Mouse (Mus musculus) hindbrain, embryonic 13.5 days (tissue): ENCODE measurements around the gene Myo1d. TPM values are rescaled to one million over a fixed set of nuclear protein-coding genes. Genes with fewer than 3 reads are reported as not detected.
A peak's percentile ranks its signal among the peaks of the same experiment; 100 is the strongest.

Experiments used
- ATAC-seq: fragments of 200-750 bp; cut with Nextera tagmentation; 2 replicates; pipeline ENCODE4 v1.8.0; 2017; ENCODE audit warnings: moderate TSS enrichment; ENCODE audit not compliant: low FRiP score
- H3K27ac ChIP-seq: fragments of 300-500 bp; sonication (generic); 2 replicates; pipeline ENCODE4 v1.5.1; 2015; ENCODE audit warnings: inconsistent platforms, mild to moderate bottlenecking, moderate library complexity
- H3K27me3 ChIP-seq: fragments of 300-500 bp; sonication (generic); 2 replicates; pipeline ENCODE4 v1.6.1; 2015; ENCODE audit warnings: mild to moderate bottlenecking, inconsistent platforms
- H3K36me3 ChIP-seq: fragments of 300-500 bp; sonication (generic); 2 replicates; pipeline ENCODE4 v1.6.1; 2015; ENCODE audit warnings: mild to moderate bottlenecking, inconsistent platforms
- H3K4me1 ChIP-seq: fragments of 300-500 bp; sonication (generic); replicated peaks from 2 replicates; pipeline ENCODE4 v1.6.1; 2015; ENCODE audit warnings: inconsistent platforms
- H3K4me2 ChIP-seq: fragments of 300-500 bp; sonication (generic); 2 replicates; pipeline ENCODE4 v1.6.1; 2015; ENCODE audit warnings: inconsistent platforms, mild to moderate bottlenecking, moderate library complexity
- H3K4me3 ChIP-seq: fragments of 300-500 bp; sonication (generic); 2 replicates; pipeline ENCODE4 v1.5.1; 2015; ENCODE audit warnings: mild to moderate bottlenecking, inconsistent platforms
- H3K9ac ChIP-seq: fragments of 300-500 bp; sonication (generic); 2 replicates; pipeline ENCODE4 v1.6.1; 2015; ENCODE audit warnings: mild to moderate bottlenecking, inconsistent platforms
- H3K9me3 ChIP-seq: fragments of 300-500 bp; sonication (generic); 2 replicates; pipeline ENCODE4 v1.6.1; 2016; ENCODE audit warnings: inconsistent platforms
- WGBS: fragments of 180-500 bp; shearing (Covaris S2); methylation state at CpG from one replicate; pipeline ENCODE4 v1.1.7; 2015; 5-methylcytosine and 5-hydroxymethylcytosine counted together
- polyA plus RNA-seq: library from polyadenylated mRNA; unstranded; fragments of >200 nt; fragmentation: Nextera tagmentation; extraction: Ambion mirVana; gene quantifications from 2 replicates; pipeline ENCODE4 v1.2.1, GENCODE M21; 2015

The Myo1d gene
- polyA plus RNA-seq, 1 experiment from 2014 or later: 2.2 TPM

DNA sequence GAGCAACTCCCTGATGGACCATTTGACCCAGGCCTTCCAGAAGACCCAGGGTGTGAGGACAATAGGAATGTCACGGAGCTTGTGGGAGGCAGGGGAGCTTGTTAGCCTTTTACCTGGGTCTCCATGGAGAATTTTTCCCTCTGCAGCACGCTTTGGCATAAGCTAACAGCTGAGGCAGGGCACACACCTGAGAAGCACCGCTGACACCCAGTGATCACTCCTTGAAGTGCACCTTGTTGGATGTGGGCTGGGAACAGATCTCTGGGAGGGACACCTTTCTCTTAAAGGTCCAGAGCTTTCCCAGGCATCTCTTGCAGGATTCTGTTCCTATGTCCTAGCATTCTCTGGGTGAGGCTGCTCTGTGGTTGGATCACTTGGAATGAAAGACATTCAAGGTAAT, 20.2 kb upstream of the Myo1d start:
- H3K4me3 ChIP-seq: no peak overlapping the region
- H3K9me3 ChIP-seq: no peaks in the 10 kb centered on the region
- no peak overlapping the region for H3K9ac ChIP-seq
- ATAC-seq: no peak
- 48% methylated on average over 3 of the region's 3 CpGs for WGBS
- H3K36me3 ChIP-seq: no peaks in the 10 kb centered on the region
- H3K27ac ChIP-seq: no peak overlapping the region
- no peak overlapping the region for H3K4me2 ChIP-seq
- H3K27me3 ChIP-seq: no peaks in the 10 kb centered on the region
- no peaks in the 10 kb centered on the region for H3K4me1 ChIP-seq

DNA sequence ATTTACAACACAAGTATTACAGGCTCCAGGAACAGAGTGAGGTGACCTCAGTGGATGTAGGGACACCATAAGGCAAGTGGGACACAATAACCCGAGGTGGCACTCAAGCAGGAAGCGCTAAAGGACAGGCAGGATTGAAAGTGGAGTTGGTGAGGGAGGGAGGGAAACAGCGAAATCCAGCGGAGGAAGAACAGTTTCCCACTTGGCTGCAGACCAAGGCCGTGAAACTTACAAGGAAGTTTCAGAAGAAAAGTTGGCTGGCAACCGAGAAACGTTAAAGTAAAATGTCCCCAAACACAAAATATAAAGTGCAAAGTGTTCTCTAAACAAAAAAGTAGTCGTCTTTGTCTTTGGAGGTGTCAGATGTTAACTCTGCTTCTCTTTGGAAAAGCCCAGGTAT, 15.6 kb upstream of the Myo1d start:
- no peak for ATAC-seq
- no peaks in the 10 kb centered on the region for H3K4me1 ChIP-seq
- no peak overlapping the region for H3K27ac ChIP-seq
- H3K4me2 ChIP-seq: no peak overlapping the region
- H3K36me3 ChIP-seq: no peaks in the 10 kb centered on the region
- no peak overlapping the region for H3K9ac ChIP-seq
- no peaks in the 10 kb centered on the region for H3K27me3 ChIP-seq
- WGBS: 85% methylated on average over 8 of the region's 8 CpGs
- no peak overlapping the region for H3K4me3 ChIP-seq
- no peaks in the 10 kb centered on the region for H3K9me3 ChIP-seq

DNA sequence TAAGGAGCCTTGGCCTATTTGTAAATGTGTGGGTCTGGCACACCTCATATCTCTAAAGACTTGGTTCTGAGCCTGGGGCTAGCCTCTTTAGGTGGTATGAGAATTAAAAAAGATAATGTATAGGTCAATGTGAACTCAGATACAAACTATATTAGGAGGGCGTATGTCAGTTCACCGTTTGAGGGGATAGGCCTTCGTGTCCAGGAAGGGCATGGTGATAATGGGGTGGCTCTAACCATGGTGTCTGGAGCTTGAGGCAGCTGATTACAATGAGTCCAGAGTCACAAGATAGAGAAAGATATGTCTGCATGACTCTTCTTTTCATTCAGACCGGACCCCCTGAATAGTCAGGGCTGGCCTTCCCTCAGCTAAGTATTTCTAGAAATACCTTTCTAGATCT, 14.5 kb upstream of the Myo1d start:
- Histone ChIP-seq H3K27ac (no peak overlapping the region), H3K9me3 (no peaks in the 10 kb centered on the region), H3K36me3 (no peaks in the 10 kb centered on the region), H3K4me1 (no peaks in the 10 kb centered on the region), H3K4me3 (no peak overlapping the region), H3K9ac (no peak overlapping the region), H3K4me2 (no peak overlapping the region), H3K27me3 (no peaks in the 10 kb centered on the region)
- ATAC-seq: no peak
- 88% methylated on average over 4 of the region's 4 CpGs for WGBS

DNA sequence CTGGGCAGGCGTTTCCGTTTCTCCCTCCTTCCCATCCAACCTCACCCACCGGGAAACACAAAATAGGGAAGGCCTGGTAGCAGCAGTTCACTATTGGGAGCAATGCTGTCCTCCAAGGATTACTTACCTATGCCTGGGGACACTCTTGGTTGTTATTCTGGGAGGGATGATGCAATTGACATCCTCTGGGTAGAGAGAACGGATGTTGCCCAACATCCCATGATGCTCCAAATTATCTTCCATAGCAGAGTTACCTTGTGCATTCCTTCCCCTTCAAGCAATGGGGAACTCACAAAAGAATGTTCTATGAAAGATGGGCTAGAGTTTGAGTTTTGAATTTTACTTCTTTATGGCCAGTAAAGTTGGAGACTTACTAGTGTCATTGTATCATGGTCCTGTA, 13.6 kb upstream of the Myo1d start:
- H3K9ac ChIP-seq: no peak overlapping the region
- no peaks in the 10 kb centered on the region for H3K36me3 ChIP-seq
- H3K4me2 ChIP-seq: no peak overlapping the region
- no peak overlapping the region for H3K27ac ChIP-seq
- H3K4me3 ChIP-seq: no peak overlapping the region
- H3K27me3 ChIP-seq: no peaks in the 10 kb centered on the region
- 78% methylated on average over 4 of the region's 4 CpGs for WGBS
- no peaks in the 10 kb centered on the region for H3K9me3 ChIP-seq
- no peak for ATAC-seq
- no peaks in the 10 kb centered on the region for H3K4me1 ChIP-seq

DNA sequence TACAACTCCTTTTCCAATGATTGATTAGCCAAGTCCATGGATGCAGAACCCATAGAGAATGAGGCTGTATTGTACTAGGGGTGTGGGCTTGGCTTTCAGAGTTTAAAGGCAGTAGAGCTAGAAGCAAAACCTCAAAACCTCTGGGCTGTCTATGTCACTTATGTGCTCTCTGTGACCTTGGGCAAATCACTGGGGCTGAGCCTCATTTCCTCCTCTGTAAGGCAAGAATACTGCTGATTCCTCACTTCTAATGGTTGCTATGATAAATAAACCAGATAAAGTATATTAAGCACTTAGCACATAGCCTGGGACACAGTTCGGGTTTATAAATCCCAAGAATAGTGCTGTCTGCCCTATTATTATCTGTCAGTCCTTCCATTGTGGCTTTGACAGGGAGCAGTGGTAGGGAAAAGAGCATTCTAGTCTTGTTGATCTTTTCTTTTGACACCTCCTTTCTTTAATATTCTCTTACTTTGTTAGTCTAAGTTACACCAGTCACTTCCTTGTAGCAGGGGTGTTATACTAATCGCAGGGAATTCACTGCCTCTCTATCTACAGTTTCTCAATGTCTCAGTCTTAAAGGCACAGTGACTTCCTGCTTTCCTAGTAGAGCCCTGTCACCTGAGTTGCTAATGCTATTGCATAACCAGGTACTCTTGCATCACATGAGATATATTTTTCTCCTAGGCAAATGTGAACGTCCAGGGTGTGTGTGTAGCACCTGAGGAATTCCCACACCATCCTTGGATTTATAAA, 12.0 kb upstream of the Myo1d start:
- no peak for ATAC-seq
- no peak overlapping the region for H3K27ac ChIP-seq
- 76% methylated on average over 3 of the region's 3 CpGs for whole genome bisulfite sequencing
- H3K36me3 ChIP-seq: no peaks in the 10 kb centered on the region
- no peak overlapping the region for H3K4me3 ChIP-seq
- no peaks in the 10 kb centered on the region for H3K27me3 ChIP-seq
- H3K9ac ChIP-seq: no peak overlapping the region
- no peaks in the 10 kb centered on the region for H3K4me1 ChIP-seq
- H3K4me2 ChIP-seq: no peak overlapping the region
- no peaks in the 10 kb centered on the region for H3K9me3 ChIP-seq

DNA sequence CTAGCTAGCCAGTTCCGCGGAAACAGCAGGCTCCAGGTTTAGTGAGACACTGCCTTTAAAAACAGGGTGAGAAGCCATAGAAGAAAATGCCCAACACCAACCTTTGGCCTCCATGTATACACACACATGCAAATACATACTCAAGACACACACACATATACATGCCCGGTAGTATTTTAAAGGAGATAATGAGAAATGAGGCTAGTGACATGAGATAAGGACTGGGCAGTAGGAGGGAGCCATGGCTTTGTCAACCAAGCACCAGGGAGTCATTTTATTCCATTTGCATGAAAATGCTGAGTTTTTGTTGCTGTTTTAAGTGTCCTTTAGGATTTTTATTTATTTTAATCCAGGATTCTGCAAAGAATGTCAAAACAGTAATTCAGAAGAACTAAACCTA, 10.6 kb upstream of the Myo1d start:
- ATAC-seq: no peak
- 52% methylated on average over 3 of the region's 3 CpGs for WGBS
- no peaks in the 10 kb centered on the region for H3K4me1 ChIP-seq
- H3K36me3 ChIP-seq: no peaks in the 10 kb centered on the region
- H3K9ac ChIP-seq: no peak overlapping the region
- H3K9me3 ChIP-seq: no peaks in the 10 kb centered on the region
- H3K4me3 ChIP-seq: no peak overlapping the region
- no peak overlapping the region for H3K4me2 ChIP-seq
- no peaks in the 10 kb centered on the region for H3K27me3 ChIP-seq
- H3K27ac ChIP-seq: no peak overlapping the region

DNA sequence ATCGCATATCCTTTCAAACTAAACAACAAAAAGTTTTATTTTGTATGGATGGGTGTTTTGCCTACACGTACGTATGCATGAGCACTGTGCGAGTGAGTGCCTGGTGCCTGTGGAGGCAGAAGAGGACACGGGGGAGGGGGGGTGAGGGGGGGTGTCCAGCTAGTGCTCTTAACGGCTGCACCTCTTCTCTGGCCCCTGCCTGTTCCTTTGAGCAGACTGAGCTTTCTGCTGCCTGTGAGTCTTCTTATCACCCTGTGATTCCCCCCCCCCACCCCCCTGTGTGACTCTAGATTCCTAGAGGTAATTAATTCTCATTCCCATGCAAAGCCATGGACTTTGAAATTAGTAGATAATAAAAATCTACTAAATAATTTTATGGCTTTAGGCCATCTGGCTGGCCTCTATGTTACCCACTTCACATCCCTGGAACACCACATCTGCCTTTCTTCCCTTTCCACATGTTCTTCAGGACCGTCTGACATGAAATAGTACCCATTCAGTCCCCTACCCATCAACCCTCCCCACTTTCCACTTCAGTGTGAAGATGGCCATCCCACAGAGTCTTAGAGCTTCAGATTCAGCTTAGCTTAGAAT, 9.9 kb upstream of the Myo1d start:
- WGBS: 65% methylated on average over 7 of the region's 7 CpGs

DNA sequence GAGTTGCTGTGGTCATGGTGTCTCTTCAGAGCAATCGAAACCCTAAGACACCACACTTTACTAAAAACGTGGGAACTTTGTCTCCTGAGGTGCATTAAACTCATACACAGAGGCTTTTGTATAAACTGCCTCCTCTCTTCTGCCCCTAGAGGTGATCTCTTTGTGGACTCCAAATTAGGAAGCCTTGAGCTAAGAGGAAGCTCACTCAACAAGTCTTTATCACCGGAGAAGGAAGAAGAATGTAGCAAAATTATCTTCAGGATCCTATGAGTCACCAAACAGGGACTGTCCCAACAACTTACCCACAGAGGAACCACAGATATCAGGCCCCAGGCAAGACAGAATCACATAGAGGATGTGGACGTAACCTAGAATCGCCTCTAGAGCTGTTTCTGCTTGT, 5.8 kb upstream of the Myo1d start:
- H3K9me3 ChIP-seq: no peaks in the 10 kb centered on the region
- no peak overlapping the region for H3K4me2 ChIP-seq
- no peaks in the 10 kb centered on the region for H3K36me3 ChIP-seq
- no peak overlapping the region for H3K27ac ChIP-seq
- H3K9ac ChIP-seq: no peak overlapping the region
- ATAC-seq: no peak
- H3K4me3 ChIP-seq: no peak overlapping the region
- 91% methylated on average over 5 of the region's 5 CpGs for WGBS
- H3K27me3 ChIP-seq: 0 out of 2 replicates have a peak, but pooled peaks cover 5% of the 10 kb centered on the region
- 0 out of 2 replicates have a peak, but pooled peaks cover 5% of the 10 kb centered on the region for H3K4me1 ChIP-seq

More for the DNA sequence above, 9.9 kb upstream of the Myo1d start:
- Histone ChIP-seq H3K36me3 (no peaks in the 10 kb centered on the region), H3K9me3 (no peaks in the 10 kb centered on the region), H3K27ac (no peak overlapping the region), H3K4me3 (no peak overlapping the region), H3K9ac (no peak overlapping the region), H3K4me2 (no peak overlapping the region), H3K4me1 (no peaks in the 10 kb centered on the region), H3K27me3 (no peaks in the 10 kb centered on the region)
- no peak for ATAC-seq

DNA sequence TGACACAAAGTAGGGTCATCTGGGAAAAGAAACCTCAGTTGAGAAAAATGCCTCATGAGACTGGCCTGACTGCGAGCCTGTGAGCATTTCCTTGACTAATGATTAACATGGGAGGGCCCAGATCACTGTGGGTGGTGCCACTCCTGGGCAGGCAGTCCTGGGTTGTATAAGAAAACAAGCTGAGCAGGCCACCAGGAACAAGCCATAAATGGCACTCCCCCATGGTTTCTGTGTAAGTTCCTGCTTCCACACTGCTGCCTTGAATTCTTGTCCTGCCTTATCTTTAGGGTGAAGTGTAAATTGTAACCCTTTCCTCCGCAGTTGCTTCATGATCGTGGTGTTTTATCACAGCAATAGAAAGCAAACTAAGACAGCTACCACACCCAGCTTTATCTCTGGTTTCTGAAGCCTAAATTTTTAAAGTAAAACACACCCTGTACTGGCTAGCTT, 4.5 kb upstream of the Myo1d start:
- Histone ChIP-seq H3K4me1 (peaks cover 8% of the 10 kb centered on the region), H3K4me2 (no peak overlapping the region), H3K9me3 (no peaks in the 10 kb centered on the region), H3K27ac (no peak overlapping the region), H3K36me3 (no peaks in the 10 kb centered on the region), H3K4me3 (no peak overlapping the region), H3K9ac (no peak overlapping the region), H3K27me3 (peaks cover 7% of the 10 kb centered on the region; the same call in 1 of the 2 replicates)
- 42% methylated on average over 3 of the region's 3 CpGs for WGBS
- no peak for ATAC-seq

DNA sequence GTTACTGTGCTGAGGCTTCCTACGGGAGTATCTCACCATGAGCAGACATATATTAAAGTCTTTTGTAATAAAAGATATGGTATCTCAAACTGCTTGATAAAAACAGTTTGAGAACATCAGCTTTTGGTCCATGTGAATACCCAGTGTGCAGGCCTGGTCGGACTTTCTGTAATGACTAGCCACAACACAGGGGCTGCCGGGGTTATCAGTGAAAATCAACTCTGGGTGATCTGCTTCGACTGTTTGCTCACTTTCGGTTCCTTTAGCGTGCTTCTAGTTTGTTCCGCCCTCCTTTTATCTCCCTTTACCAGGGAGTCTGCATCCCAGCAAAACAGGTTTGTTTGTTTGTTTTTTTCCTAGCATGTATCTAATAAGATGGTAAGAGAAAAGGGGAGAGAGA, 3.6 kb upstream of the Myo1d start:
- ATAC-seq: no peak
- H3K36me3 ChIP-seq: no peaks in the 10 kb centered on the region
- H3K27ac ChIP-seq: no peak overlapping the region
- H3K9me3 ChIP-seq: no peaks in the 10 kb centered on the region
- no peak overlapping the region for H3K4me2 ChIP-seq
- 78% methylated on average over 7 of the region's 7 CpGs for WGBS
- no peak overlapping the region for H3K9ac ChIP-seq
- H3K4me3 ChIP-seq: no peak overlapping the region
- H3K4me1 ChIP-seq: peaks cover 13% of the 10 kb centered on the region
- H3K27me3 ChIP-seq: peaks cover 13% of the 10 kb centered on the region; the same call in 1 of the 2 replicates

DNA sequence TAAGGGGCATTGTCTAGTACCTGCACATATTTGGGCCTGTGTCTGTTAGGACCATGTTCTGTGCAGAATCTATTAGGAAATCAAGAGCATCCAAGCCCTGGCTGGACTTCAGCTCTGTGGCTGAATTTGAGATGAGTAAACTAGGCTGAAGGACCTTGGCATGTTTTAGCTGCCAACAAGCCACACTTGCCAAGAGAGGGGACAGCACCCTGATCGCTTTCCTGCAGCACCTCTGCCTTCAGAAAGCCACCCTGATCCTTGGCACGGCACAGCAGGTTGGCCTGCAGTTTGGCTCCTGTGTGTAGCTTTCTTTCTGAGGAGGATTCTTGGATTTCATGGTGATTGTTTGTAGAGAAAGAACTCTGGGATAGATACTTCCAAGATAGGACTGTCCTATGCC, 1.7 kb upstream of the Myo1d start:
- no peak overlapping the region for H3K27ac ChIP-seq
- peaks cover 19% of the 10 kb centered on the region for H3K27me3 ChIP-seq
- no peak for ATAC-seq
- H3K4me1 ChIP-seq: peaks cover 13% of the 10 kb centered on the region
- H3K9ac ChIP-seq: no peak overlapping the region
- no peaks in the 10 kb centered on the region for H3K9me3 ChIP-seq
- WGBS: 89% methylated on average over 2 of the region's 2 CpGs
- H3K4me3 ChIP-seq: no peak overlapping the region
- H3K36me3 ChIP-seq: no peaks in the 10 kb centered on the region
- no peak overlapping the region for H3K4me2 ChIP-seq

DNA sequence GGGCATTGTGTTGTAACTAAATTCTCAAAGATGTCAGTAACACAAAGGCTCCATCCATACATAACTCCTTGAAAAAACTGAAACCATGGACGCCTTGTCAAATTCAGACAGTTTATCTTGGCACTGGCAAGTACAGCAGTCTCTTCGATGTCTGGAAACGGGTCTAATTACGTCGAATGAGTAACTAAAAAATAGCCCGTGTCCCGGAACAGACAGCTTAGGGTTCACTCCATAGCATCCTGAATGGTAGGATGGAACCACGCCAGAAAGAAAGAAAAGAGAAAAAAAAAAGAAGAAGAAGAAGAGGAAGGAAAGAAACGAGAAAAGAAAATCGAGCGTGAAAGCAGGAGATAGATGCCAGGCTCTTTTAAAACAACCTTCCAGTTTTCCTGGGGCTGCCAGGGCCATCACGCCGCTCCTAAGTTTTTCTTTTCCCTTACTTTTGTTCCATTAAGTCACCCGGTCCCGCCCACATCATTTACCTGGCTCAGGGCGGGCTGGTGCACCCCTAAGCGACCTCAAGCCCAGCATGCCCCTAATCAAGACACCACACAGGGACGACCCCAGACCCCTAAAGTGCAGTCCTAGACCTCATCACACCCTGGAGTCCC, 804 bp downstream of the Myo1d start:
- no peaks in the 10 kb centered on the region for H3K9me3 ChIP-seq
- 2% methylated on average over 18 of the region's 18 CpGs for WGBS
- peaks cover 27% of the 10 kb centered on the region for H3K27me3 ChIP-seq
- H3K27ac ChIP-seq: no peak overlapping the region
- H3K4me3 ChIP-seq: peak overlapping the region; percentile 69
- peak; percentile 79 for ATAC-seq
- peak overlapping the region; percentile 72 for H3K9ac ChIP-seq
- peaks cover 9% of the 10 kb centered on the region for H3K4me1 ChIP-seq
- H3K4me2 ChIP-seq: peak overlapping the region; percentile 83
- no peaks in the 10 kb centered on the region for H3K36me3 ChIP-seq

DNA sequence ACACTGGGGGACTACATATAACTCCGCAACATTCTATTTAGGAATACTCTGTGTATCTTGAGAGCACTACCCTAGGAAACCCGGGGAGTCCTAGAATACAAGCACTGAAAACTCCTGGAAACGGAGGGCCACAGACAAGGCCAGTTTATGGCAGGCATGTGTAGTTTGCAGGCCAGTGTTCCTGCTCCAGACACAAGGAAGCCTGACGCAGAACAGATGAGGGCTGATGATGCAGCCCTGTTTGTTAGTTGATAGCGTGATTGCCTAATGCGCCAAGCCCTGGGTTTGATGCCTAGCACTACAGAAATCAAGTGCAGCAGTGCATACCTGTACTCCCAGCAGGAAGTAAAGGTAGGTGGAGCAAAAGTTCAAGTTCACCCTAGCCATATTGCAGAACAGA, 1.7 kb downstream of the Myo1d start:
- H3K4me2 ChIP-seq: no peak overlapping the region
- WGBS: 71% methylated on average over 6 of the region's 6 CpGs
- H3K27me3 ChIP-seq: peaks cover 27% of the 10 kb centered on the region
- H3K4me3 ChIP-seq: no peak overlapping the region
- no peak overlapping the region for H3K27ac ChIP-seq
- no peak for ATAC-seq
- H3K9me3 ChIP-seq: no peaks in the 10 kb centered on the region
- peaks cover 9% of the 10 kb centered on the region for H3K4me1 ChIP-seq
- no peak overlapping the region for H3K9ac ChIP-seq
- H3K36me3 ChIP-seq: no peaks in the 10 kb centered on the region
